Mouse (Mus musculus) heart, postnatal 14 days (tissue): ENCODE data around the gene Zfhx3. TPM values are rescaled to one million over a fixed set of nuclear protein-coding genes. Genes with fewer than 3 reads are reported as not detected.

Source experiments
- DNase-seq, 2 experiments: peaks; one replicate each; pipeline ENCODE4 v3.0.0; 2021 to 2022
- intact Hi-C: fragments of 180-260 bp; cut with DNase I; formaldehyde crosslinking; loops from one replicate; pipeline ENCODE4 v1.15.1; 2025
- total RNA-seq, 2 experiments: library from RNA; stranded (reverse); gene quantifications; 2 replicates each; pipeline ENCODE4 v1.2.3; 2021

The Zfhx3 gene
- total RNA-seq, 2 experiments from 2014 or later: 8.2 to 8.8 TPM

- peak in 1 of 2 experiments; percentile 12 for DNase-seq
- intact Hi-C loops: loop anchor here (5.0 kb wide), 1 partner anchor 58 kb away; no protein-coding TSS in a partner anchor
Observed at GRCm38 (mm10) chr8:108854444-108855102, 912.1 kb downstream of the Zfhx3 start.

- intact Hi-C loops: no loop called here
- no peak for DNase-seq
Observed at GRCm38 (mm10) chr8:108859001-108859400, 916.6 kb downstream of the Zfhx3 start.

GRCm38 (mm10) chr8:108859983-108860382 lies 917.5 kb downstream of the Zfhx3 start:
- peak; percentile 51 to 53 for DNase-seq
- intact Hi-C loops: no loop called here

GRCm38 (mm10) chr8:108863440-108863839 lies 921.0 kb downstream of the Zfhx3 start:
- no peak for DNase-seq
- intact Hi-C loops: no loop called here

- intact Hi-C loops: no loop called here
- no peak for DNase-seq
Observed at GRCm38 (mm10) chr8:108866430-108866829, 924.0 kb downstream of the Zfhx3 start.

GRCm38 (mm10) chr8:108867482-108868258 lies 925.2 kb downstream of the Zfhx3 start:
- intact Hi-C loops: no loop called here
- peak in 1 of 2 experiments; percentile 37 for DNase-seq

- DNase-seq: no peak
- intact Hi-C loops: no loop called here
Observed at GRCm38 (mm10) chr8:108868259-108869090, 926.0 kb downstream of the Zfhx3 start.

GRCm38 (mm10) chr8:108869420-108869819 lies 927.0 kb downstream of the Zfhx3 start:
- no peak for DNase-seq
- intact Hi-C loops: no loop called here

- no peak for DNase-seq
- intact Hi-C loops: no loop called here
Observed at GRCm38 (mm10) chr8:108869935-108870334, 927.5 kb downstream of the Zfhx3 start.

GRCm38 (mm10) chr8:108870371-108870770 lies 927.9 kb downstream of the Zfhx3 start:
- intact Hi-C loops: no loop called here
- no peak for DNase-seq

- intact Hi-C loops: no loop called here
- no peak for DNase-seq
Observed at GRCm38 (mm10) chr8:108875722-108876121, 933.3 kb downstream of the Zfhx3 start.

GRCm38 (mm10) chr8:108880101-108880500 lies 937.7 kb downstream of the Zfhx3 start:
- intact Hi-C loops: loop anchor here (10.0 kb wide), 1 partner anchor 305 kb away; no protein-coding TSS in a partner anchor
- no peak for DNase-seq

GRCm38 (mm10) chr8:108881336-108881735 lies 938.9 kb downstream of the Zfhx3 start:
- no peak for DNase-seq
- intact Hi-C loops: loop anchor here (10.0 kb wide), 1 partner anchor 303 kb away; no protein-coding TSS in a partner anchor

- intact Hi-C loops: loop anchor here (10.0 kb wide), 1 partner anchor 303 kb away; no protein-coding TSS in a partner anchor
Observed at GRCm38 (mm10) chr8:108882073-108882472, 939.6 kb downstream of the Zfhx3 start.

GRCm38 (mm10) chr8:108883381-108883780 lies 940.9 kb downstream of the Zfhx3 start:
- intact Hi-C loops: loop anchor here (10.0 kb wide), 1 partner anchor 301 kb away; no protein-coding TSS in a partner anchor
- peak in 1 of 2 experiments; percentile 23 for DNase-seq

More at GRCm38 (mm10) chr8:108882073-108882472, 939.6 kb downstream of the Zfhx3 start:
- no peak for DNase-seq

- intact Hi-C loops: loop anchor here (10.0 kb wide), 1 partner anchor 300 kb away; no protein-coding TSS in a partner anchor
- no peak for DNase-seq
Observed at GRCm38 (mm10) chr8:108884947-108885346, 942.5 kb downstream of the Zfhx3 start.

- intact Hi-C loops: loop anchor here (10.0 kb wide), 1 partner anchor 299 kb away; no protein-coding TSS in a partner anchor
- peak; percentile 19 to 27 for DNase-seq
Observed at GRCm38 (mm10) chr8:108885450-108885849, 943.0 kb downstream of the Zfhx3 start.

- intact Hi-C loops: loop anchor here (2.0 to 10.0 kb wide), 2 partner anchors 25 to 299 kb away; no protein-coding TSS in a partner anchor
- no peak for DNase-seq
Observed at GRCm38 (mm10) chr8:108885861-108886260, 943.4 kb downstream of the Zfhx3 start.

GRCm38 (mm10) chr8:108886599-108887255 lies 944.3 kb downstream of the Zfhx3 start:
- intact Hi-C loops: loop anchor here (2.0 to 10.0 kb wide), 2 partner anchors 24 to 298 kb away; no protein-coding TSS in a partner anchor
- peak; percentile 78 to 88 for DNase-seq

GRCm38 (mm10) chr8:108887256-108887615 lies 944.8 kb downstream of the Zfhx3 start:
- intact Hi-C loops: loop anchor here (2.0 to 10.0 kb wide), 2 partner anchors 24 to 298 kb away; no protein-coding TSS in a partner anchor

More at GRCm38 (mm10) chr8:108887256-108887615, 944.8 kb downstream of the Zfhx3 start:
- DNase-seq: no peak
